Mouse (Mus musculus) testis, adult 2 months (tissue): Measurements from ENCODE around the gene Rasgrp1. TPM values are rescaled to one million over a fixed set of nuclear protein-coding genes. Genes with fewer than 3 reads are reported as not detected.
A peak's percentile ranks its signal among the peaks of the same experiment; 100 is the strongest.

ENCODE experiments used
- H3K27ac ChIP-seq: fragments of 200-500 bp; 2 replicates; pipeline ENCODE4 v1.5.1; 2012; ENCODE audit warnings: low read depth, low read length; ENCODE audit not compliant: control insufficient read depth, insufficient read depth
- H3K27me3 ChIP-seq: fragments of 200-500 bp; 2 replicates; pipeline ENCODE4 v1.6.1; 2012; ENCODE audit warnings: mild to moderate bottlenecking, low read length, moderate library complexity; ENCODE audit not compliant: control insufficient read depth, insufficient read depth
- H3K36me3 ChIP-seq: fragments of 200-500 bp; 2 replicates; pipeline ENCODE4 v1.6.1; 2012; ENCODE audit warnings: mild to moderate bottlenecking, low read length; ENCODE audit not compliant: control insufficient read depth, insufficient read depth
- H3K4me1 ChIP-seq: fragments of 200-500 bp; 2 replicates; pipeline ENCODE4 v1.6.1; 2012; ENCODE audit warnings: low read length; ENCODE audit not compliant: control insufficient read depth, insufficient read depth
- H3K4me3 ChIP-seq: fragments of 200-500 bp; 2 replicates; pipeline ENCODE4 v1.5.1; 2012; ENCODE audit warnings: low read depth, mild to moderate bottlenecking, low read length, moderate library complexity, mixed read lengths; ENCODE audit not compliant: control insufficient read depth
- CTCF ChIP-seq: fragments of 200-500 bp; IDR thresholded peaks from 2 replicates; pipeline ENCODE4 v1.5.1; 2012; ENCODE audit warnings: low read depth, mild to moderate bottlenecking, inconsistent platforms, low read length, moderate library complexity; ENCODE audit not compliant: control insufficient read depth, insufficient read depth, insufficient replicate concordance
- POLR2A ChIP-seq: fragments of 200-500 bp; IDR thresholded peaks from 2 replicates; pipeline ENCODE4 v1.6.1; 2012; ENCODE audit warnings: low read depth, mild to moderate bottlenecking, inconsistent platforms, low read length, moderate library complexity; ENCODE audit not compliant: control insufficient read depth
- polyA plus RNA-seq: library from polyadenylated mRNA; depleted of rRNA; stranded (reverse); fragments of >200 nt; gene quantifications from 2 replicates; pipeline ENCODE4 v1.2.3, GENCODE M21; 2012; rRNA removed

Rasgrp1 gene
- 0.09 and 0.26 TPM in 2 replicates for polyA plus RNA-seq

GRCm38 (mm10) chr2:117342547-117343239 lies at the start of gene Rasgrp1:
TSS of gene Rasgrp1 (minus strand) at chr2:117343001.
- no peak for TF ChIP-seq POLR2A
- TF ChIP-seq CTCF, result no peak
- Histone ChIP-seq H3K27ac (no peak within 1 kb of the TSS), H3K4me3 (peak within 1 kb of the TSS; percentile 4), H3K4me1 (peaks cover 10% of the 10 kb centered on the region), H3K36me3 (no peaks in the 10 kb centered on the region), H3K27me3 (no peaks in the 10 kb centered on the region)

DNA sequence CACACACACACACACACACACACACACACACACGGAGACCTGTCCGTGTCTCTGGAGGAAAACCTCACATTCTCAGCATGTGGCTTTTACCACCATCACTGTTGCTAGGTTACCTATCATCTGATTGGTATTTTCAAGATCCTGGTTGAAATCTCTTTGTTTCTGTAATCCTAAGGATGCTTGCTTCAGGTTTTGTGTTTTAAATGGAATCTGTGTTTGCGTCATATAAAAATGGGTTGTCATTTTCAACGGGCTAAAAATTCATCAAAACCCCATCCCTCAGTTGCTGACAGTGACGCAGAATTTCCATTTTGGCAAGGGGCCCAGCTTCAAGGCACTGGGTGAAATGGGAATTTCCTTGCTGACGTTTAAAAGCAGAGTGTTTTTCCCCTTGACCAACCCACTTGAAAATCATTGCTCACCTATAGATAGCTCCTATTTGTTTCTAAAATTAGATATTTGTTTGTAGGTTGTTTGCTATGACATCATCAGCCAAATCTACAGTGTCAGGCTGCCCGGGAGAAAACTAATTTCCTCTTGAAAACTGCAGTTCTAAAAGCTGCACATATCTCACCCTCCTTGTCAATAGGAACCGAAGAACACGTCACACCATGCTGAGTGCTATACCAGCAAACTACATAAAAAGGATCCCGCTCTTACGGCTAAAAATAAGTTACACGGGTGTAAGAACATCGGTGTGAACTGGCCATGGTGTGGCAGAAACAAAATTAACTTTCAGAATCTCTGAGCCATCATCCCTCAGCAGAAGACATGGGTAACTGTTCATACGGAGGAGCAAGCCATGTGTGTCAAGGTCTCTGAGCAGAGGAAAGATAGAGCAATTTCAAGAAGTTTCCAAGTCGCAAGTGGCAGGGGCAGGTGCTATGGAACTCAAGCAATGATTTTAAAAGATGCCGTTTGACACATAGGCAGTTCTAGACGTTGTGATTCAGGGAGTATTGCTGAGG lies 47.4 kb upstream of the Rasgrp1 start:
- no peak overlapping the region for H3K27ac ChIP-seq
- H3K4me1 ChIP-seq, result no peaks in the 10 kb centered on the region
- no peak overlapping the region for H3K4me3 ChIP-seq
- TF ChIP-seq POLR2A (no peak), CTCF (no peak)
- no peaks in the 10 kb centered on the region for H3K27me3 ChIP-seq
- H3K36me3 ChIP-seq, result no peaks in the 10 kb centered on the region

GRCm38 (mm10) chr2:117389460-117389859 lies 46.7 kb upstream of the Rasgrp1 start:
- H3K27me3 ChIP-seq, result no peaks in the 10 kb centered on the region
- no peaks in the 10 kb centered on the region for H3K36me3 ChIP-seq
- TF ChIP-seq CTCF, result no peak
- no peak for TF ChIP-seq POLR2A
- H3K4me3 ChIP-seq, result no peak overlapping the region
- no peak overlapping the region for H3K27ac ChIP-seq
- H3K4me1 ChIP-seq, result no peaks in the 10 kb centered on the region

GRCm38 (mm10) chr2:117388121-117388520 lies 45.3 kb upstream of the Rasgrp1 start:
- no peaks in the 10 kb centered on the region for H3K27me3 ChIP-seq
- no peaks in the 10 kb centered on the region for H3K4me1 ChIP-seq
- no peak overlapping the region for H3K27ac ChIP-seq
- H3K4me3 ChIP-seq, result no peak overlapping the region
- H3K36me3 ChIP-seq, result no peaks in the 10 kb centered on the region
- no peak for TF ChIP-seq CTCF
- no peak for TF ChIP-seq POLR2A

DNA sequence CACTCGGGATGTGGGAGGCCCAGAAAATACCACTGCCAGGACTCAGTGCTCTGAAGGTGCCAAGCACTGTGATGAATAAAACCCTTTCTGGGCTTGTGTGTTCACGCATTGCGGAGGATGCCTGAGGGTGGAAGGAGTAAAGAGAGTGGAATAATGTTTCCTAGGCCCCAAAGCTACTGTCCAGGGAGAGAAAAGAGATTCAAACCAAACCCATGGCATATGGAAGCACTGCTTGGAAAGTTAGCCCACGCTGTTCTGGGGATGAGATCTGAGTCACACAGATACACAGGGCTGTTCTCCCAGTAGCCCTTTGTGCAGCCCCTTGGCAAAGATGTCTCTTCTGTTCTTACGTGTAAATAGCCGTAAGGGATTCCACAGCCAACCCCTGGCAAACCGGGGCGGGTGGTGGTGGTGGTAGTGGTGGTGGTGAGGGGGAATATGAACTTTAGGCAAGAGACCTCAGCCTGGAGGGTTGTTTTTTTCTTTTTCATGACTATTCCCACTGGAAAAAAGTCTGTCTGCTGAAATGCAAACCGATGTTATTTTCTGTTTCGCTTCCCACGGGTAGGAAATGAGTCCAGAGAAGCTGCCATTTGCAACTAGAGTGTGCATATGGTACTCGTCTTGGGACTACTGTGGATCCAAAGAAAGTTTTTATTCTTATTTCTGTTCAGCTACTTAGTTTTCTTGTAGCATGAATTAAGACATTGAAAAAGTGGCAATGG lies 44.3 kb upstream of the Rasgrp1 start:
- H3K36me3 ChIP-seq, result no peaks in the 10 kb centered on the region
- no peak overlapping the region for H3K4me3 ChIP-seq
- H3K27ac ChIP-seq, result no peak overlapping the region
- no peaks in the 10 kb centered on the region for H3K27me3 ChIP-seq
- no peaks in the 10 kb centered on the region for H3K4me1 ChIP-seq
- no peak for TF ChIP-seq POLR2A

DNA sequence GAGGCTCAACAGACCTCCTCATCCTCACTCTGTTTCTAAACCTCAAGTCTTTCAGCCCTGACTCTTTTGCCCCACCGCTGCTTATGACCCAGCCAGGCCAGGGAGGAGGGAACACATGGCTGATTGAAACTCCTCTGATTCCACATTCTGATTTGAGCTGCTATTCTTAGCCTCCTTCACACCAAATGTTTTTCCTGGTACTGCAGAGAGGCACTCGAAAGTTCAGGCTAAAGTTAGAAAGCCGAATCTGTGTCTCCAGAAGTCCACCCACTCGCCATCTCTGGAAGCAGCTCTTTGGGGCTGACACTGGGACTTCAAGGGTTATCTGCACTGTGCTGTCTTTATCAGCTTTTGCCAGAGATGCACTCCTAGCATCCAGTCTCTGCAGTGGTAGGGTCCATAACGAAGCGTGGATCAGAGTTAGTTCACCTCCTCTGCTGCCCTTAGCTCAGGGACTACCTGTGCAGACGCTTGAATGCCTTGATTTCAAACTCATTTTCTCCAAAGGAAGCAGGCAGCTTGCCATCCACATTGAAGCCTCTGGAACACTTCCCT lies 43.3 kb upstream of the Rasgrp1 start:
- no peaks in the 10 kb centered on the region for H3K27me3 ChIP-seq
- TF ChIP-seq POLR2A, result no peak
- TF ChIP-seq CTCF, result no peak
- H3K27ac ChIP-seq, result no peak overlapping the region
- no peaks in the 10 kb centered on the region for H3K36me3 ChIP-seq
- no peaks in the 10 kb centered on the region for H3K4me1 ChIP-seq
- H3K4me3 ChIP-seq, result no peak overlapping the region

DNA sequence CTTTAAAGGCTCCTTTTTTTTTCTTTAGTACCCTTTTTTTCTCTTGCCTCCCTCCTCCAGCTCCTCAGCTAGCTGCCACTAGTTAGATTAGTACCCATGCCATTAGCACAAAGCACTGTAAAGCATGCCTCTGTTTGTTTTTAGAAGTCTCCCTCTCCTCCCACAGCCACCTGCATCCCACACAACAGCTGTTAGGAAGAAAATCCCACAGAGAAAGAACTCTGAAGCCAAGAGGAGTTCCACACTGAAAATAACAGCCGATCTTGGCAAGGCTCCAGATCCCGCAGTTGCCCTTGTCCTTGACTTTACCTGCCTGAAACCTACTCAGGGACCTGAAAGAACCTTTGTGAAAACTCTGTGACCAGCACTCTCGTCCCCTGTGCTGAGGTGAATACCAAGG lies 38.5 kb upstream of the Rasgrp1 start:
- Histone ChIP-seq H3K36me3 (no peaks in the 10 kb centered on the region), H3K4me3 (no peak overlapping the region), H3K4me1 (no peaks in the 10 kb centered on the region), H3K27ac (no peak overlapping the region), H3K27me3 (no peaks in the 10 kb centered on the region)
- TF ChIP-seq CTCF (no peak), POLR2A (no peak)
